Mouse (Mus musculus) ES-E14 (cell line): Measurements from ENCODE around the gene Tacr2.

Experiments
- CHD2 ChIP-seq: IDR thresholded peaks from 2 replicates; pipeline ENCODE4 v1.6.1; 2014; ENCODE audit warnings: mild to moderate bottlenecking, low read depth, low read length, inconsistent platforms
- HCFC1 ChIP-seq: IDR thresholded peaks from 2 replicates; pipeline ENCODE4 v1.6.1; 2012; ENCODE audit warnings: low read length, inconsistent platforms, borderline replicate concordance; ENCODE audit not compliant: insufficient read depth
- MAFK ChIP-seq: IDR thresholded peaks from 2 replicates; pipeline ENCODE4 v1.6.1; 2014; ENCODE audit warnings: mild to moderate bottlenecking, low read depth, low read length, inconsistent platforms; ENCODE audit not compliant: insufficient read depth
- ZC3H11A ChIP-seq: IDR thresholded peaks from 2 replicates; pipeline ENCODE4 v1.6.1; 2012; ENCODE audit warnings: low read depth, mild to moderate bottlenecking, inconsistent platforms, low read length, borderline replicate concordance
- ZNF384 ChIP-seq: IDR thresholded peaks from 2 replicates; pipeline ENCODE4 v1.6.1; 2012; ENCODE audit warnings: low read depth, low read length, inconsistent platforms

- no peak for TF ChIP-seq ZNF384
- TF ChIP-seq HCFC1 = no peak
- TF ChIP-seq ZC3H11A = no peak
- no peak for TF ChIP-seq MAFK
- TF ChIP-seq CHD2 = no peak
Measured at GRCm38 (mm10) chr10:62313140-62313539, 60.9 kb downstream of the Tacr2 start.
